Mouse (Mus musculus): ENCODE measurements around the gene Olfr875. TPM values are rescaled to one million over a fixed set of nuclear protein-coding genes. Genes with fewer than 3 reads are reported as not detected.

Gene Olfr875
- polyA plus RNA-seq, 1 experiment, result not detected

Other genes with a start within 250 kb of the Olfr875 start
- 15.3 and 18.6 TPM in 2 replicates for gene Esam, start 243.8 kb upstream of the Olfr875 start, polyA plus RNA-seq (2012; rRNA removed)
- 2.3 and 2.6 TPM in 2 replicates for gene Vsig2, start 232.6 kb upstream of the Olfr875 start, polyA plus RNA-seq (2012; rRNA removed)
- gene Nrgn, start 219.0 kb upstream of the Olfr875 start, polyA plus RNA-seq (2012; rRNA removed), result 2.9 TPM in 2 replicates
- gene Siae, start 216.2 kb upstream of the Olfr875 start, polyA plus RNA-seq (2012; rRNA removed), result 7.7 and 15.0 TPM in 2 replicates
- gene Spa17, start 158.1 kb upstream of the Olfr875 start, polyA plus RNA-seq (2012; rRNA removed), result 0.30 and 0.60 TPM in 2 replicates
- gene Tbrg1, start 114.5 kb upstream of the Olfr875 start, polyA plus RNA-seq (2012; rRNA removed), result 80.7 and 81.6 TPM in 2 replicates
- not detected in 2 replicates for gene Panx3, start 102.6 kb upstream of the Olfr875 start, polyA plus RNA-seq (2012; rRNA removed)
- gene Olfr160, start 55.6 kb upstream of the Olfr875 start, polyA plus RNA-seq (2012; rRNA removed), result not detected in 2 replicates
- gene Olfr874, start 26.8 kb upstream of the Olfr875 start, polyA plus RNA-seq (2012; rRNA removed), result not detected in 2 replicates
- gene Olfr876, start 31.2 kb downstream of the Olfr875 start, polyA plus RNA-seq (2012; rRNA removed), result not detected in 2 replicates
- not detected in 2 replicates for gene Olfr877, start 82.4 kb downstream of the Olfr875 start, polyA plus RNA-seq (2012; rRNA removed)
- gene Olfr145, start 124.9 kb downstream of the Olfr875 start, polyA plus RNA-seq (2012; rRNA removed), result not detected in 2 replicates
- not detected in 2 replicates for gene Olfr878, start 146.0 kb downstream of the Olfr875 start, polyA plus RNA-seq (2012; rRNA removed)
- gene Olfr881, start 220.0 kb downstream of the Olfr875 start, polyA plus RNA-seq (2012; rRNA removed), result not detected in 2 replicates

Measured in large intestine, adult 2 months (tissue).